Mouse (Mus musculus): ENCODE results near the gene Il17a. TPM values are rescaled to one million over a fixed set of nuclear protein-coding genes. Genes with fewer than 3 reads are reported as not detected.

The Il17a gene
- polyA plus RNA-seq, 1 experiment from 2014 or later, result not detected

DNA sequence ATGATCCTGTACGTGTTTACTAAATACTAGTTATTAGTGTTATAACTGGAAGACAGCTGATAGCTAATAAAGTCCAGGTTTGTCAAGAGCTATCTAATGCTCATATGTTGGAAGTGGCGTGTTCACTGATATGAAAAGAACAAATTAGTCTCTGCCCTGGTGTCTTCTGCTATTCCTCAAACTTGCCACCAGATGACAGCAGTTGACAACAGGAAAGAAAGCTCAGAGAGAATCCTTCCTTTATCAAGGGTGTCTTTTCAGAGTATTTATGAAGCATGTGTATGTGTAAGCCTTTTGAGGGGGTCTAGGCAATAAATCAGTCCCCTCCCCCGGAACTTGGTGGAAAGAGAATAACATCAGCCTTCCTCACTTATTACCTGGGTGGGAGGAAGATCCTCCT lies 30.7 kb upstream of the Il17a start:
- 75% methylated on average over 3 of the region's 3 CpGs for WGBS
- Histone ChIP-seq H3K9ac (ENCODE audit: low read depth, low read length) (no peak overlapping the region), H3K36me3 (ENCODE audit: control insufficient read depth, insufficient read depth, low read length) (no peaks in the 10 kb centered on the region), H3K27ac (ENCODE audit: low read depth, low read length) (no peak overlapping the region), H3K4me3 (ENCODE audit: low read depth, low read length) (no peak overlapping the region), H3K9me3 (ENCODE audit: control insufficient read depth, low read length) (no peaks in the 10 kb centered on the region), H3K27me3 (ENCODE audit: control insufficient read depth, insufficient read depth, low read length) (no peaks in the 10 kb centered on the region), H3K4me2 (replicated peaks; ENCODE audit: low read depth, low read length) (no peak overlapping the region), H3K4me1 (replicated peaks; ENCODE audit: control insufficient read depth, insufficient read depth, low read length) (no peaks in the 10 kb centered on the region)
- ATAC-seq (ENCODE audit: low FRiP score), result no peak
- peak; percentile 12 for DNase-seq (ENCODE audit: low spot score)

DNA sequence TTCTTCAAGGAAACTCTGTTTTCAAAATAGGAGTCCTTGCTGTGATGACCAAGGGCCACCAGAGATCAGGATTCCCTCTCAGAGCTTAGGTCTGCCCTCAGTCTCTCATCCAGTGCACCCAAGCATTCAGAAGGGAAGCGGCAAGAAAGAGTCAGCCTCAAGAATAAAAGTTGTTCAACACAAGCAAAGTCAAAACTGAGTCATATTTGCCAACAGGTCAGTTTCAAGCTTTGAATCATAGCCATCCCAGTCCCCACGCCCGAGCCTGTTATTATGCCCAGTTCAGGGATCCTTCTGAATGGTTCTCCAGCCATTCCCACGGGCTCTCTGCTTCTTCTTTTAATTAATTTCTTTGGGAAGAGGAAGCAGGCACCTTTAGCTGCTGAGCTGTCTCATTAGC lies 5.9 kb downstream of the Il17a start:
- DNase-seq (ENCODE audit: low spot score) (no peak), ATAC-seq (ENCODE audit: low FRiP score) (no peak)
- no peak overlapping the region for H3K4me3 ChIP-seq (ENCODE audit: low read depth, low read length)
- H3K4me1 ChIP-seq (replicated peaks; ENCODE audit: control insufficient read depth, insufficient read depth, low read length), result no peaks in the 10 kb centered on the region
- no peaks in the 10 kb centered on the region for H3K27me3 ChIP-seq (ENCODE audit: control insufficient read depth, insufficient read depth, low read length)
- WGBS, result 85% methylated on average over 4 of the region's 4 CpGs
- H3K36me3 ChIP-seq (ENCODE audit: control insufficient read depth, insufficient read depth, low read length), result no peaks in the 10 kb centered on the region
- H3K4me2 ChIP-seq (replicated peaks; ENCODE audit: low read depth, low read length), result no peak overlapping the region
- H3K9me3 ChIP-seq (ENCODE audit: control insufficient read depth, low read length), result no peaks in the 10 kb centered on the region
- no peak overlapping the region for H3K9ac ChIP-seq (ENCODE audit: low read depth, low read length)
- no peak overlapping the region for H3K27ac ChIP-seq (ENCODE audit: low read depth, low read length)

DNA sequence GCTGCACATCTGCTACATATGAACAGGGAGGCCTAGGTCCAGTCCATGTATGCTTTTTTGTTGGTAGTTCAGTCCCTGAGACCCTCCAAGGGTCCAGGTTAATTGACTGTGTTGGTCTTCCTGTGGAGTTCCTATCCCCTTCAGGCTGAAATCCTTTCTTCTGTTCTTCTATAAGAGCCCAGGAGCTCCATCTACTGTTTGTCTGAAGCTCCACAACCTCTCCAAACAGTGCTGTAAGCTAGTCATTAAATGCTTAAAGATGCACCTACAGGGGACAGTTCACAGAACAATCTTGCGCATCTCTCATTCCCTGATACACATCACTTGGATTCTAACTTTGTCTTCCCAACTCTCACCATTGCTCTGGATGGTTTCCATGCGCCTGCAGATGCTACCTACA lies 7.8 kb downstream of the Il17a start:
- ATAC-seq (ENCODE audit: low FRiP score), result no peak
- Histone ChIP-seq H3K4me1 (replicated peaks; ENCODE audit: control insufficient read depth, insufficient read depth, low read length) (no peaks in the 10 kb centered on the region), H3K9ac (ENCODE audit: low read depth, low read length) (no peak overlapping the region), H3K27me3 (ENCODE audit: control insufficient read depth, insufficient read depth, low read length) (no peaks in the 10 kb centered on the region), H3K4me2 (replicated peaks; ENCODE audit: low read depth, low read length) (no peak overlapping the region), H3K36me3 (ENCODE audit: control insufficient read depth, insufficient read depth, low read length) (no peaks in the 10 kb centered on the region), H3K4me3 (ENCODE audit: low read depth, low read length) (no peak overlapping the region), H3K27ac (ENCODE audit: low read depth, low read length) (no peak overlapping the region), H3K9me3 (ENCODE audit: control insufficient read depth, low read length) (no peaks in the 10 kb centered on the region)
- no peak for DNase-seq (ENCODE audit: low spot score)
- WGBS, result 84% methylated on average over 2 of the region's 2 CpGs

DNA sequence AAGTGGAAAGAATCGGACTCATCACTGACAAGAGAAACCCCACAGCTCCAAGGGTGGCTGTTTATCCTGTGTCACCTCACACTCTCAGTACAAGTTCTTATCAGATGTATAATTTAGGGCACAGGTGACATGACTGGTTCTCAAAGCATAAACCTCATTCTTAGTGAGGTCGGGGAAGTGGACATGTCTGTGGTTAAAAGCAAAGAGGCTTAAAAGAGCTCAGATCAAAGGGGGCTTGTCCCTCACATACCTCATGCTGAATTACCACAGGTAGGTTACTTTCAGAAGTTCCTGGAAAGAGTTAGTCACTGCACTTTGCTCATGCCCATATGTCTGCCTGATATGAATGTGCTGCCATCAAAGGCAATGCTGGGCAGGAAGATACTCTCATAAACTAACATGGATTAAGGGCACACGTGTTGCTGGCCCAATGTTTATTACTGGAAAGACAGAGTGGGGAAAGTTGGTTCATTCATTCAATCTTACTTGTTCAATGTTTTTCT lies 9.8 kb downstream of the Il17a start:
- no peaks in the 10 kb centered on the region for H3K4me1 ChIP-seq (replicated peaks; ENCODE audit: control insufficient read depth, insufficient read depth, low read length)
- DNase-seq (ENCODE audit: low spot score) (no peak), ATAC-seq (ENCODE audit: low FRiP score) (no peak)
- H3K27me3 ChIP-seq (ENCODE audit: control insufficient read depth, insufficient read depth, low read length), result no peaks in the 10 kb centered on the region
- H3K4me2 ChIP-seq (replicated peaks; ENCODE audit: low read depth, low read length), result no peak overlapping the region
- WGBS, result 84% methylated on average over 3 of the region's 3 CpGs
- H3K4me3 ChIP-seq (ENCODE audit: low read depth, low read length), result no peak overlapping the region
- H3K9ac ChIP-seq (ENCODE audit: low read depth, low read length), result no peak overlapping the region
- H3K36me3 ChIP-seq (ENCODE audit: control insufficient read depth, insufficient read depth, low read length), result no peaks in the 10 kb centered on the region
- H3K27ac ChIP-seq (ENCODE audit: low read depth, low read length), result no peak overlapping the region
- H3K9me3 ChIP-seq (ENCODE audit: control insufficient read depth, low read length), result no peaks in the 10 kb centered on the region

DNA sequence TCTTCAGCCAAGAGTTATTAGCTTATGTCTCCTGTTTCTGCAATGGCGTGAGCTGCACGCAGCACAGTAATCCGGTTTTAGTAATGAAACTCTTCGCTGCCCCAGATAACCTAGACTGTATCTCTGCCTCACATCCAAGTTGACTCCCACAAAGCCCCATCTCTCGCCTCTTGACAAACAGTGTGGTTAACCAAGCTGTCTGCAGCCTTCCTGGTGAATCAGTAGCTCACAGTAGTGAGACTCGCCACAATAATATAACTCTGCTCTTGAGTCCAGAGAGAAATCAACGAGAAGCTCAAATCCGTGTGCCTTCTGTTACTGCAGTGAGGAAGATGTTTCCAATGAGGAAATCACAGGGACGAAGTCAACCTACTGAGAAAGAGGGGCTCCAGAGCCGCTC lies 23.7 kb downstream of the Il17a start:
- H3K36me3 ChIP-seq (ENCODE audit: control insufficient read depth, insufficient read depth, low read length), result no peaks in the 10 kb centered on the region
- ATAC-seq (ENCODE audit: low FRiP score) (no peak), DNase-seq (ENCODE audit: low spot score) (no peak)
- H3K27me3 ChIP-seq (ENCODE audit: control insufficient read depth, insufficient read depth, low read length), result no peaks in the 10 kb centered on the region
- no peak overlapping the region for H3K4me3 ChIP-seq (ENCODE audit: low read depth, low read length)
- 93% methylated on average over 10 of the region's 10 CpGs for WGBS
- H3K9me3 ChIP-seq (ENCODE audit: control insufficient read depth, low read length), result no peaks in the 10 kb centered on the region
- no peak overlapping the region for H3K9ac ChIP-seq (ENCODE audit: low read depth, low read length)
- no peak overlapping the region for H3K4me2 ChIP-seq (replicated peaks; ENCODE audit: low read depth, low read length)
- H3K27ac ChIP-seq (ENCODE audit: low read depth, low read length), result no peak overlapping the region
- H3K4me1 ChIP-seq (replicated peaks; ENCODE audit: control insufficient read depth, insufficient read depth, low read length), result no peaks in the 10 kb centered on the region

DNA sequence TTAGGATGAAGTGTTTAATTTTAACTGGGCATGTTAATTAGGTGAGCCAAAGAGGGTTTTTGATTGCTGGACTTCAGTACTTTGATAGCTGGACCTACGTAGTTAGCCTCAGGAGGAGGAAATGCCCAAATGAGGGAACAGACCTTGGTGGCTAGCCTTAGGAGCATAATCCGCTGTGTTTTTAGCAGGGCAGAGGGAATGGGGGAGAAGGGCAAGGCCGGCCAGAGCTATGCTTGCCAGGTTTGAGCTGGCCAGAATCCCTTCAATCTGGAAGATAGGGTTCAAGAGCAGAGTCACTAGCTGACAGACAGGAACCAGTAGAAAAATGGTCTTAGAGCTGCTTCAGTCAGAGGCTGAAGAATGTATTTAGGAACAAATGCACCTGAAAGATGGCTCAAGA lies 26.9 kb downstream of the Il17a start:
- WGBS, result 86% methylated on average over 3 of the region's 3 CpGs
- DNase-seq (ENCODE audit: low spot score), result no peak

DNA sequence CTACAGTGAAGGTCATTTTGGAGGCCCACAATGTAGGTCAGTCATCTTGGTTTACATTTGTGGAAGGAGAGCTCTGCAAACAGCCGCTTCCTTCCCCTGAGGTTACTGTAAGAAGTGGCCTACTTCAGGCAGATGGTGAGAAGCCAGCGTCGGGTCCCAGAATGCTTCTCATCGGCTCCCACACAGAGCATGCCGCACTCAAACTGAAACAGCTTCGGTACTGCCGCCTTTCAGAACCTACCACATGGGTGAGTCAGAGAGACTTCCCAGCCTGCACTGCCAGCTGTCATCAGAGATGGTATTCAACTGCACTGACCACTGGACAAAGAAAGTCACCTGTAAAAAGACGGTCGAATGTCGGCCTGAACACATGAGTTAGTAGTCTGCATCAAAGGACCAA lies 29.1 kb downstream of the Il17a start:
- Histone ChIP-seq H3K4me2 (replicated peaks; ENCODE audit: low read depth, low read length) (no peak overlapping the region), H3K27me3 (ENCODE audit: control insufficient read depth, insufficient read depth, low read length) (no peaks in the 10 kb centered on the region), H3K4me1 (replicated peaks; ENCODE audit: control insufficient read depth, insufficient read depth, low read length) (no peaks in the 10 kb centered on the region), H3K9me3 (ENCODE audit: control insufficient read depth, low read length) (no peaks in the 10 kb centered on the region), H3K4me3 (ENCODE audit: low read depth, low read length) (no peak overlapping the region), H3K27ac (ENCODE audit: low read depth, low read length) (no peak overlapping the region), H3K9ac (ENCODE audit: low read depth, low read length) (no peak overlapping the region), H3K36me3 (ENCODE audit: control insufficient read depth, insufficient read depth, low read length) (no peaks in the 10 kb centered on the region)
- no peak for DNase-seq (ENCODE audit: low spot score)
- WGBS, result 89% methylated on average over 10 of the region's 10 CpGs
- no peak for ATAC-seq (ENCODE audit: low FRiP score)

More for the DNA sequence above, 26.9 kb downstream of the Il17a start:
- Histone ChIP-seq H3K27ac (ENCODE audit: low read depth, low read length) (no peak overlapping the region), H3K9ac (ENCODE audit: low read depth, low read length) (no peak overlapping the region), H3K4me3 (ENCODE audit: low read depth, low read length) (no peak overlapping the region), H3K4me1 (replicated peaks; ENCODE audit: control insufficient read depth, insufficient read depth, low read length) (no peaks in the 10 kb centered on the region), H3K4me2 (replicated peaks; ENCODE audit: low read depth, low read length) (no peak overlapping the region), H3K36me3 (ENCODE audit: control insufficient read depth, insufficient read depth, low read length) (no peaks in the 10 kb centered on the region), H3K27me3 (ENCODE audit: control insufficient read depth, insufficient read depth, low read length) (no peaks in the 10 kb centered on the region), H3K9me3 (ENCODE audit: control insufficient read depth, low read length) (no peaks in the 10 kb centered on the region)
- ATAC-seq (ENCODE audit: low FRiP score), result no peak

DNA sequence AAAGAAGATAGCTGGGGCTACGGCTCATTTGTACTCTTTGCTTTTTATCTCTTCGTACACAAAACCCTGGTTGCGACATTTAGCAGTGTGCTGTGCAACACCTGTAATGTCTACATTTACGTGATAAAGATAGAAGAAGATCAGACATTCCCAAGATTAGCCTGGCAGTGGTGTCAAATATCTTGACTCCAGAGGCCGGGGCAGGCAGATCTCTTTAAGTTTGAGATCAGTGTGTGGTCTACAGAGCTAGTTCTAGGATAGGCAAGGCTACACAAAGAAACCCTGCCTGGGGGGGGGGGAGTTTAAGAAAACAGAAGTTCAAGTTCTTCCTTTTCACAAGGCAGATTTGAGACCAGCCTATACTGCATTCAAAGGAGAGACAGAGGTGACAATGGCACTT lies 29.6 kb downstream of the Il17a start:
- 90% methylated on average over 5 of the region's 5 CpGs for WGBS
- no peak overlapping the region for H3K4me3 ChIP-seq (ENCODE audit: low read depth, low read length)
- no peak for DNase-seq (ENCODE audit: low spot score)

DNA sequence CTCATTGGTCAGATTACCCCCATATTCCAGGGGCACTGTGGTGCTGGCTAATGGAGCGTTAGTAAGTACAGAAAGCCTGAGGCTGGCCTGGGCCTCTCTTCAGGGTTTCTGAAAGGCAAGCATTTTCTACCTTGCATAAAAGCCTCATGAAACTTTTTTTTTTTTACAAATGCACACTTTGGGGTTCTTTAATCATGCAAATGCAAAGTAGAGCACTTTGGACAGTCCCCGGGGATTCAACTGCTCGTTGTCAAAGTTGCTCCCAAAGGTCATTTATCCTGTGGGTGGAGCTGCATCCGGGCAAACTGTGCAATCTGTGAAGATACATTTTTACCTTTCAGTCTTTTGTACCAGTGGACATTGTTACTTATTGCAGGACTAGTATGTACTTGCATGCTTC lies 30.7 kb downstream of the Il17a start:
- Histone ChIP-seq H3K27ac (ENCODE audit: low read depth, low read length) (no peak overlapping the region), H3K27me3 (ENCODE audit: control insufficient read depth, insufficient read depth, low read length) (no peaks in the 10 kb centered on the region), H3K36me3 (ENCODE audit: control insufficient read depth, insufficient read depth, low read length) (no peaks in the 10 kb centered on the region), H3K4me1 (replicated peaks; ENCODE audit: control insufficient read depth, insufficient read depth, low read length) (no peaks in the 10 kb centered on the region), H3K4me3 (ENCODE audit: low read depth, low read length) (no peak overlapping the region), H3K9me3 (ENCODE audit: control insufficient read depth, low read length) (no peaks in the 10 kb centered on the region), H3K9ac (ENCODE audit: low read depth, low read length) (no peak overlapping the region), H3K4me2 (replicated peaks; ENCODE audit: low read depth, low read length) (no peak overlapping the region)
- WGBS, result 52% methylated on average over 4 of the region's 4 CpGs
- ATAC-seq (ENCODE audit: low FRiP score) (no peak), DNase-seq (ENCODE audit: low spot score) (no peak)

More for the DNA sequence above, 29.6 kb downstream of the Il17a start:
- ATAC-seq (ENCODE audit: low FRiP score), result no peak
- no peaks in the 10 kb centered on the region for H3K36me3 ChIP-seq (ENCODE audit: control insufficient read depth, insufficient read depth, low read length)
- H3K27ac ChIP-seq (ENCODE audit: low read depth, low read length), result no peak overlapping the region
- H3K4me2 ChIP-seq (replicated peaks; ENCODE audit: low read depth, low read length), result no peak overlapping the region
- H3K27me3 ChIP-seq (ENCODE audit: control insufficient read depth, insufficient read depth, low read length), result no peaks in the 10 kb centered on the region
- H3K9me3 ChIP-seq (ENCODE audit: control insufficient read depth, low read length), result no peaks in the 10 kb centered on the region
- no peak overlapping the region for H3K9ac ChIP-seq (ENCODE audit: low read depth, low read length)
- H3K4me1 ChIP-seq (replicated peaks; ENCODE audit: control insufficient read depth, insufficient read depth, low read length), result no peaks in the 10 kb centered on the region
